Mouse (Mus musculus): ENCODE results near the gene Piwil4. TPM values are rescaled to one million over a fixed set of nuclear protein-coding genes. Genes with fewer than 3 reads are reported as not detected.

Piwil4 gene
- polyA plus RNA-seq (2012; rRNA removed) (0.04 and 0.08 TPM in 2 replicates), polyA plus RNA-seq (2014; fragmentation: Nextera tagmentation; extraction: Ambion mirVana) (0.13 TPM in 1 of 2 replicates, not detected in the other)

GRCm38 (mm10) chr9:14740151-14740924, at the start of gene Piwil4:
Piwil4 (minus strand) TSS chr9:14740733.
- Histone ChIP-seq H3K4me2 (ENCODE audit: low read depth) (no peak within 1 kb of the TSS), H3K27ac (no peak within 1 kb of the TSS), H3K4me3 (ENCODE audit: insufficient read depth in 1 of 2, low read depth in 2 of 2, low read length in 2 of 2) (no peak within 1 kb of the TSS), H3K4me1 (replicated peaks; ENCODE audit: control insufficient read depth in 2 of 2, insufficient read depth in 2 of 2, low read length in 1 of 2) (no peaks in the 10 kb centered on the region), H3K9me3 (ENCODE audit: control insufficient read depth, low read length) (no peaks in the 10 kb centered on the region), H3K27me3 (ENCODE audit: control insufficient read depth, insufficient read depth, low read length) (no peaks in the 10 kb centered on the region), H3K36me3 (replicated peaks; ENCODE audit: control insufficient read depth, insufficient read depth, low read depth) (no peaks in the 10 kb centered on the region), H3K9ac (replicated peaks) (no peak within 1 kb of the TSS)
- no peak for DNase-seq (ENCODE audit: low read depth in 3 of 3, low spot score in 3 of 3)
- WGBS (ENCODE audit: insufficient replicate concordance), result 71% methylated on average over 19 of the region's 19 CpGs
- ATAC-seq (ENCODE audit: insufficient read depth), result no peak
- no peak for TF ChIP-seq EP300 (IDR thresholded peaks at IDR 0.05; ENCODE audit: low read depth)
- no peak for TF ChIP-seq CTCF (IDR thresholded peaks at IDR 0.05; ENCODE audit: low read depth)

- H3K4me3 ChIP-seq (ENCODE audit: insufficient read depth in 1 of 2, low read depth in 2 of 2, low read length in 2 of 2), result no peak overlapping the region
- no peak for DNase-seq (ENCODE audit: low read depth in 3 of 3, low spot score in 3 of 3)
- no peak overlapping the region for H3K27ac ChIP-seq
- no peak overlapping the region for H3K4me2 ChIP-seq (ENCODE audit: low read depth)
- no peak for TF ChIP-seq CTCF (IDR thresholded peaks at IDR 0.05; ENCODE audit: low read depth)
- TF ChIP-seq EP300 (IDR thresholded peaks at IDR 0.05; ENCODE audit: low read depth), result no peak
- H3K9ac ChIP-seq (replicated peaks), result no peak overlapping the region
- no peaks in the 10 kb centered on the region for H3K27me3 ChIP-seq (ENCODE audit: control insufficient read depth, insufficient read depth, low read length)
- no peaks in the 10 kb centered on the region for H3K9me3 ChIP-seq (ENCODE audit: control insufficient read depth, low read length)
- ATAC-seq (ENCODE audit: insufficient read depth), result no peak
- H3K4me1 ChIP-seq (replicated peaks; ENCODE audit: control insufficient read depth in 2 of 2, insufficient read depth in 2 of 2, low read length in 1 of 2), result no peaks in the 10 kb centered on the region; a peak in 1 of 4 replicates
- peaks cover 41% of the 10 kb centered on the region for H3K36me3 ChIP-seq (replicated peaks; ENCODE audit: control insufficient read depth, insufficient read depth, low read depth)
- WGBS (ENCODE audit: insufficient replicate concordance), result 77% methylated on average over 6 of the region's 6 CpGs
Measured at GRCm38 (mm10) chr9:14787356-14787755, 46.8 kb upstream of the Piwil4 start.

GRCm38 (mm10) chr9:14784039-14785002, 43.8 kb upstream of the Piwil4 start, which contains the start of the genes Mre11a and Ankrd49:
Mre11a (plus strand) TSS chr9:14784654.
Ankrd49 (minus strand) TSS chr9:14784856.
- under 1% methylated on average over 62 of the region's 62 CpGs for WGBS (ENCODE audit: insufficient replicate concordance)
- peak within 1 kb of the TSS; percentile 95 for H3K9ac ChIP-seq (replicated peaks)
- H3K27me3 ChIP-seq (ENCODE audit: control insufficient read depth, insufficient read depth, low read length), result no peaks in the 10 kb centered on the region
- TF ChIP-seq CTCF (IDR thresholded peaks at IDR 0.05; ENCODE audit: low read depth), result peak; percentile 24; the same call in 1 of the 2 replicates
- TF ChIP-seq EP300 (IDR thresholded peaks at IDR 0.05; ENCODE audit: low read depth), result peak; percentile 79
- no peaks in the 10 kb centered on the region; a peak in 1 of 4 replicates for H3K4me1 ChIP-seq (replicated peaks; ENCODE audit: control insufficient read depth in 2 of 2, insufficient read depth in 2 of 2, low read length in 1 of 2)
- H3K9me3 ChIP-seq (ENCODE audit: control insufficient read depth, low read length), result no peaks in the 10 kb centered on the region
- H3K27ac ChIP-seq, result peak within 1 kb of the TSS; percentile 87
- peak within 1 kb of the TSS; percentile 95 for H3K4me2 ChIP-seq (ENCODE audit: low read depth)
- ATAC-seq (ENCODE audit: insufficient read depth) (peak; percentile 98), DNase-seq (ENCODE audit: low read depth in 3 of 3, low spot score in 3 of 3) (peak; percentile 96)
- H3K4me3 ChIP-seq (ENCODE audit: insufficient read depth in 1 of 2, low read depth in 2 of 2, low read length in 2 of 2), result peak within 1 kb of the TSS; percentile 95 to 98
- H3K36me3 ChIP-seq (replicated peaks; ENCODE audit: control insufficient read depth, insufficient read depth, low read depth), result peaks cover 39% of the 10 kb centered on the region

GRCm38 (mm10) chr9:14778341-14778740, 37.8 kb upstream of the Piwil4 start:
- H3K27me3 ChIP-seq (ENCODE audit: control insufficient read depth, insufficient read depth, low read length), result no peaks in the 10 kb centered on the region
- 64% methylated on average over 13 of the region's 13 CpGs for WGBS (ENCODE audit: insufficient replicate concordance)
- peaks cover 18% of the 10 kb centered on the region for H3K36me3 ChIP-seq (replicated peaks; ENCODE audit: control insufficient read depth, insufficient read depth, low read depth)
- H3K27ac ChIP-seq, result no peak overlapping the region
- TF ChIP-seq EP300 (IDR thresholded peaks at IDR 0.05; ENCODE audit: low read depth) (no peak), CTCF (IDR thresholded peaks at IDR 0.05; ENCODE audit: low read depth) (no peak)
- DNase-seq (ENCODE audit: low read depth in 3 of 3, low spot score in 3 of 3) (no peak), ATAC-seq (ENCODE audit: insufficient read depth) (no peak)
- H3K9ac ChIP-seq (replicated peaks), result no peak overlapping the region
- H3K4me3 ChIP-seq (ENCODE audit: insufficient read depth in 1 of 2, low read depth in 2 of 2, low read length in 2 of 2), result no peak overlapping the region
- no peak overlapping the region for H3K4me2 ChIP-seq (ENCODE audit: low read depth)
- no peaks in the 10 kb centered on the region for H3K9me3 ChIP-seq (ENCODE audit: control insufficient read depth, low read length)
- no peaks in the 10 kb centered on the region for H3K4me1 ChIP-seq (replicated peaks; ENCODE audit: control insufficient read depth in 2 of 2, insufficient read depth in 2 of 2, low read length in 1 of 2)
